Mouse (Mus musculus) CH12.LX (cell line): ENCODE results near the gene Tmem139. TPM values are rescaled to one million over a fixed set of nuclear protein-coding genes. Genes with fewer than 3 reads are reported as not detected.

Experiments used
- DNase-seq: peaks from one replicate; pipeline ENCODE4 v3.0.0-alpha.2; 2013; ENCODE audit errors: extremely low read depth
- H3K27ac ChIP-seq: 2 replicates; pipeline ENCODE4 v1.5.1; 2012; ENCODE audit warnings: low read depth, mild to moderate bottlenecking, control low read depth, moderate library complexity; ENCODE audit not compliant: insufficient read depth
- H3K27me3 ChIP-seq: replicated peaks from 2 replicates; pipeline ENCODE3; 2012; ENCODE audit warnings: inconsistent platforms
- H3K36me3 ChIP-seq, 2 experiments: replicated peaks in 1 of 2; 2 replicates each; pipeline versions ENCODE3 to v1.6.1; 2012; ENCODE audit warnings: inconsistent platforms in 1 of 2, low read length in 1 of 2, mild to moderate bottlenecking in 1 of 2, mixed read lengths in 1 of 2, moderate library complexity in 1 of 2; ENCODE audit not compliant: control insufficient read depth in 1 of 2, insufficient read depth in 1 of 2
- H3K4me1 ChIP-seq, 2 experiments: 2 replicates each; pipeline ENCODE4 v1.6.1; 2012; ENCODE audit warnings: inconsistent platforms in 1 of 2, moderate library complexity in 1 of 2; ENCODE audit not compliant: insufficient read depth in 2 of 2, control insufficient read depth in 1 of 2
- H3K4me2 ChIP-seq: 2 replicates; pipeline ENCODE4 v1.6.1; 2012; ENCODE audit warnings: low read depth, mild to moderate bottlenecking, control low read depth; ENCODE audit not compliant: poor library complexity, insufficient read depth, severe bottlenecking
- H3K4me3 ChIP-seq, 3 experiments: fragments of 150-350 bp in 1 of 3; sonication (generic) in 1 of 3; replicated peaks in 1 of 3; 2 replicates each; pipeline versions ENCODE3 to v1.5.1; 2011 to 2012; ENCODE audit warnings: low read depth in 2 of 3, low read length in 2 of 3, mild to moderate bottlenecking in 2 of 3, moderate library complexity in 2 of 3, control low read depth in 1 of 3, improper control_type of control experiment in 1 of 3, inconsistent platforms in 1 of 3, mixed read lengths in 1 of 3; ENCODE audit not compliant: poor library complexity in 1 of 3
- H3K79me2 ChIP-seq: replicated peaks from 2 replicates; pipeline ENCODE4 v1.6.1; 2012; ENCODE audit warnings: mild to moderate bottlenecking, moderate library complexity; ENCODE audit not compliant: control insufficient read depth, poor library complexity, insufficient read depth, severe bottlenecking; ENCODE audit errors: extremely low read depth
- H3K9ac ChIP-seq: 2 replicates; pipeline ENCODE4 v1.6.1; 2012; ENCODE audit warnings: low read depth, mild to moderate bottlenecking, control low read depth, moderate library complexity; ENCODE audit not compliant: insufficient read depth
- H3K9me3 ChIP-seq: replicated peaks from 2 replicates; pipeline ENCODE3; 2012; ENCODE audit warnings: low read length, inconsistent platforms, mixed read lengths
- CHD2 ChIP-seq: IDR thresholded peaks from 2 replicates; pipeline ENCODE4 v1.6.1; 2011; ENCODE audit warnings: low read length, improper control_type of control experiment
- CTCF ChIP-seq, 2 experiments: IDR thresholded peaks in 1 of 2; conservative IDR thresholded peaks in 1 of 2; 2 replicates each; pipeline ENCODE4 v1.5.1; 2011 to 2012; ENCODE audit warnings: low read depth in 2 of 2, low read length in 2 of 2, improper control_type of control experiment in 1 of 2, inconsistent platforms in 1 of 2, mild to moderate bottlenecking in 1 of 2, moderate library complexity in 1 of 2
- ELF1 ChIP-seq: IDR thresholded peaks from 2 replicates; pipeline ENCODE4 v1.6.1; 2014; ENCODE audit warnings: low read depth, mild to moderate bottlenecking, inconsistent platforms, low read length, improper control_type of control experiment
- EP300 ChIP-seq: IDR thresholded peaks from 2 replicates; pipeline ENCODE4 v1.6.1; 2011; ENCODE audit warnings: low read length, improper control_type of control experiment
- GABPA ChIP-seq: IDR thresholded peaks from 2 replicates; pipeline ENCODE4 v1.6.1; 2012; ENCODE audit warnings: low read depth, low read length, improper control_type of control experiment, inconsistent platforms; ENCODE audit not compliant: insufficient replicate concordance
- IRF4 ChIP-seq: IDR thresholded peaks from 2 replicates; pipeline ENCODE4 v1.6.1; 2014; ENCODE audit warnings: low read depth, mild to moderate bottlenecking, inconsistent platforms, low read length, improper control_type of control experiment
- JUN ChIP-seq: IDR thresholded peaks from 2 replicates; pipeline ENCODE4 v1.6.1; 2011; ENCODE audit warnings: low read depth, mild to moderate bottlenecking, low read length, improper control_type of control experiment, moderate library complexity; ENCODE audit not compliant: insufficient read depth
- MEF2A ChIP-seq: IDR thresholded peaks from 2 replicates; pipeline ENCODE4 v1.6.1; 2014; ENCODE audit warnings: low read depth, mild to moderate bottlenecking, inconsistent platforms, low read length, improper control_type of control experiment, borderline replicate concordance
- MXI1 ChIP-seq: IDR thresholded peaks from 2 replicates; pipeline ENCODE4 v1.6.1; 2011; ENCODE audit warnings: mild to moderate bottlenecking, low read depth, low read length, improper control_type of control experiment
- MYC ChIP-seq: IDR thresholded peaks from 2 replicates; pipeline ENCODE4 v1.6.1; 2011; ENCODE audit warnings: low read depth, mild to moderate bottlenecking, improper control_type of control experiment, low read length
- POLR2A ChIP-seq: IDR thresholded peaks from 2 replicates; pipeline ENCODE4 v1.6.1; 2011; ENCODE audit warnings: low read depth, mild to moderate bottlenecking, improper control_type of control experiment, low read length
- POLR2AphosphoS2 ChIP-seq: IDR thresholded peaks from 2 replicates; pipeline ENCODE4 v1.6.1; 2011; ENCODE audit warnings: low read depth, low read length, improper control_type of control experiment
- ZC3H11A ChIP-seq: IDR thresholded peaks from 2 replicates; pipeline ENCODE4 v1.6.1; 2012; ENCODE audit warnings: low read depth, mild to moderate bottlenecking, inconsistent platforms, low read length, improper control_type of control experiment
- dilution Hi-C: fragments of 300-500 bp; cut with MboI; formaldehyde crosslinking; loops from 2 replicates; pipeline ENCODE4 v1.14.3; 2020; ENCODE audit warnings: low sequenced_read_pairs; ENCODE audit not compliant: extremely low pct_unique_long_range_greater_than_20kb, extremely low pct_ligation_motif_present
- in situ Hi-C: fragments of 300-500 bp; cut with MboI; formaldehyde crosslinking; loops from 3 replicates; pipeline ENCODE4 v1.14.3; 2019; ENCODE audit warnings: low sequenced_read_pairs, low pct_ligation_motif_present, low pct_unique_long_range_greater_than_20kb, mixed read lengths
- polyA plus RNA-seq: library from polyadenylated mRNA; unstranded; fragments of >175 nt; gene quantifications from 2 replicates; pipeline ENCODE4 v1.2.1, GENCODE M21; 2012; ENCODE audit warnings: low read depth; ENCODE audit not compliant: insufficient read length
- total RNA-seq, 2 experiments: library from RNA; depleted of rRNA; stranded (reverse); fragments of 300-350 nt in 1 of 2; fragments of >200 nt in 1 of 2; gene quantifications; 2 replicates each; pipeline ENCODE4 v1.2.3; 2012 to 2014

Gene Tmem139
- total and polyA plus RNA-seq, 3 experiments, result 0.20 TPM; not detected in 2

- in situ Hi-C loops (no loop called here), dilution Hi-C loops (no loop called here)
- TF ChIP-seq MXI1, result no peak
- no peak for TF ChIP-seq MYC
- no peak for TF ChIP-seq POLR2A
- TF ChIP-seq EP300, result no peak
- TF ChIP-seq CHD2, result no peak
- no peak for TF ChIP-seq ZC3H11A
- no peak for TF ChIP-seq JUN
- no peak for TF ChIP-seq POLR2AphosphoS2
- TF ChIP-seq CTCF (conservative IDR thresholded peaks at IDR 0.05 in 1 of 2, IDR thresholded peaks at IDR 0.05 in 1 of 2; ENCODE audit: low read depth in 2 of 2, low read length in 2 of 2), result no peak
- no peak for TF ChIP-seq IRF4
- no peak for TF ChIP-seq ELF1
- no peak overlapping the region for H3K27ac ChIP-seq
- no peak overlapping the region for H3K4me2 ChIP-seq
- no peaks in the 10 kb centered on the region for H3K27me3 ChIP-seq
- H3K4me1 ChIP-seq, result no peaks in the 10 kb centered on the region
- H3K36me3 ChIP-seq, result no peaks in the 10 kb centered on the region
- no peak overlapping the region for H3K4me3 ChIP-seq
- no peak for DNase-seq
- no peak overlapping the region for H3K9ac ChIP-seq
- no peaks in the 10 kb centered on the region for H3K9me3 ChIP-seq
- H3K79me2 ChIP-seq, result no peaks in the 10 kb centered on the region
These were observed 39.5 kb upstream of the Tmem139 start for GRCm38 (mm10) chr6:42222286-42222685.

DNA sequence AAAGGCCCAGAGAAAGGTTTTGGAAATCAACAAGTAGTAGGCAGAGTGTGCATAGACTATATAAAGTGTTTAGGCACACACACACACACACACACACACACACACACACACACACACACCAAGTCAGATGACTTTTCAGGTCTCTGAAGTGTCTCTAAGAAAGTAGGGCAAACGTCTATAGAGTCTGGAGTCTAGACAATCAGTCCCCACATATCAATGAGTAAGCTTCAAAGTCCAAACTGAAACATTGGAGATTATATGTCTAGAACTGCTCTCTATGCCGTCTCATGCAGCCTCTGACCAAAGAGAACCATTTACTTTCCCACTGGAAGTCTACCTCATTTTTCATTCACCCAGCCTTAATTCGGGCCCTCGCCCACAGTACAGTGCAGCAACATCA, 36.7 kb upstream of the Tmem139 start:
- TF ChIP-seq MXI1 (no peak), GABPA (no peak), POLR2A (no peak), MEF2A (no peak)
- H3K9ac ChIP-seq, result no peak overlapping the region
- no peaks in the 10 kb centered on the region for H3K4me1 ChIP-seq
- H3K79me2 ChIP-seq, result no peaks in the 10 kb centered on the region
- dilution Hi-C loops (no loop called here), in situ Hi-C loops (loop anchor here (25.0 kb wide), 1 partner anchor 362 kb away; the partner anchor contains the start of gene Tcaf3)
- no peak overlapping the region for H3K4me2 ChIP-seq
- no peaks in the 10 kb centered on the region for H3K9me3 ChIP-seq
- no peak overlapping the region for H3K27ac ChIP-seq
- H3K36me3 ChIP-seq, result no peaks in the 10 kb centered on the region
- no peaks in the 10 kb centered on the region for H3K27me3 ChIP-seq
- H3K4me3 ChIP-seq, result no peak overlapping the region
- DNase-seq, result no peak
